Mouse (Mus musculus) liver, embryonic 14.5 days (tissue): ENCODE results near the gene Rpl10a.
A peak's percentile ranks its signal among the peaks of the same experiment; 100 is the strongest.

Experiments used
- CTCF ChIP-seq: IDR thresholded peaks from 2 replicates; pipeline ENCODE4 v1.5.1; 2016; ENCODE audit warnings: antibody characterized with exemption, low read depth, control low read depth
- EP300 ChIP-seq: IDR thresholded peaks from 2 replicates; pipeline ENCODE4 v1.6.1; 2016; ENCODE audit warnings: antibody characterized with exemption, low read depth

- peak; percentile 16; the same call in 1 of the 2 replicates for TF ChIP-seq CTCF
- TF ChIP-seq EP300: no peak
These were observed 4.0 kb downstream of the Rpl10a start for GRCm38 (mm10) chr17:28332113-28332914.
